Mouse (Mus musculus): ENCODE data around the gene Rspry1.

GRCm38 (mm10) chr8:94594211-94594610 is 7.5 kb upstream of the Rspry1 start:
- TF ChIP-seq CTCF (IDR thresholded peaks at IDR 0.05; ENCODE audit: low read depth) (peak; percentile 60), EP300 (IDR thresholded peaks at IDR 0.05; ENCODE audit: low read depth) (no peak)

Data from liver, postnatal 0 days (tissue).